Mouse (Mus musculus) lung, embryonic 16.5 days (tissue): ENCODE data around the gene Prkar1a. TPM values are rescaled to one million over a fixed set of nuclear protein-coding genes. Genes with fewer than 3 reads are reported as not detected.

Source experiments
- ATAC-seq: fragments of 200-750 bp; cut with Nextera tagmentation; 2 replicates; pipeline ENCODE4 v1.8.0; 2017; ENCODE audit warnings: low read depth, mild to moderate bottlenecking, moderate library complexity
- H3K27ac ChIP-seq: fragments of 300-500 bp; sonication (generic); 2 replicates; pipeline ENCODE4 v1.5.1; 2014; ENCODE audit warnings: mild to moderate bottlenecking, control low read depth, low read length
- H3K27me3 ChIP-seq: fragments of 300-500 bp; sonication (generic); 2 replicates; pipeline ENCODE4 v1.6.1; 2014; ENCODE audit warnings: low read depth, low read length, mixed read lengths; ENCODE audit not compliant: control insufficient read depth, insufficient read depth
- H3K36me3 ChIP-seq: fragments of 300-500 bp; sonication (generic); 2 replicates; pipeline ENCODE4 v1.6.1; 2014; ENCODE audit warnings: low read length; ENCODE audit not compliant: control insufficient read depth, insufficient read depth
- H3K4me1 ChIP-seq: fragments of 300-500 bp; sonication (generic); replicated peaks from 2 replicates; pipeline ENCODE4 v1.6.1; 2014; ENCODE audit warnings: low read length, mixed read lengths; ENCODE audit not compliant: control insufficient read depth, insufficient read depth
- H3K4me2 ChIP-seq: fragments of 300-500 bp; sonication (generic); 2 replicates; pipeline ENCODE4 v1.6.1; 2014; ENCODE audit warnings: low read depth, low read length, control low read depth
- H3K4me3 ChIP-seq: fragments of 300-500 bp; sonication (generic); 2 replicates; pipeline ENCODE4 v1.5.1; 2014; ENCODE audit warnings: mild to moderate bottlenecking, low read length, control low read depth
- H3K9ac ChIP-seq: fragments of 300-500 bp; sonication (generic); 2 replicates; pipeline ENCODE4 v1.6.1; 2014; ENCODE audit warnings: low read length, control low read depth
- H3K9me3 ChIP-seq: fragments of 300-500 bp; sonication (generic); 2 replicates; pipeline ENCODE4 v1.6.1; 2016; ENCODE audit warnings: low read length; ENCODE audit not compliant: control insufficient read depth
- WGBS: fragments of 180-500 bp; shearing (Covaris S2); extraction: QIAGEN DNeasy Blood & Tissue Kit; methylation state at CpG from one replicate; pipeline ENCODE4 v1.1.7; 2014; 5-methylcytosine and 5-hydroxymethylcytosine counted together
- polyA plus RNA-seq: library from polyadenylated mRNA; unstranded; fragments of >200 nt; fragmentation: Nextera tagmentation; extraction: Ambion mirVana; gene quantifications from 2 replicates; pipeline ENCODE4 v1.2.1, GENCODE M21; 2015

The Prkar1a gene
- polyA plus RNA-seq, 1 experiment from 2014 or later, result 407 TPM

DNA sequence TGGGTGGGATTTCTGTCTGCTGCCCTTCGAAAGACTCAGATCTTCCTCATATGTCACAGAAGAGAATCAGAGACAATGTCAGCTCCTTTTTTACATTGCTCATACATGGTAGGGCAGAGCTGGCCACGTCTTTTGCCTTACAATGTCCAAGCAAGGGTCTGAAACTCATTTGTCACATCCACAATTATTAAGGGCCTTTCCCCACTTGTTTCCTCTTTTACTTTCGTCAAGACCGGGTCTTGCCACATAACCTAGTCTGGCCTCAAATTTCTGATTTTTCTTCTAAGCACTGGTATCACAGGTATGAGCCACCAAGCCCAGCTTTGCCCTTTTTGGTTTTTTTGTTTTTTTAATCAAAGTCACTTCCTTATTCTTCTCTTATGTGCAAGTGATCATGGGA, 47.3 kb downstream of the Prkar1a start:
- Histone ChIP-seq H3K9me3 (no peaks in the 10 kb centered on the region), H3K36me3 (no peaks in the 10 kb centered on the region), H3K4me1 (no peaks in the 10 kb centered on the region), H3K4me3 (no peak overlapping the region), H3K4me2 (no peak overlapping the region), H3K9ac (no peak overlapping the region), H3K27me3 (no peaks in the 10 kb centered on the region), H3K27ac (no peak overlapping the region)
- no peak for ATAC-seq
- 83% methylated on average over 4 of the region's 4 CpGs for WGBS

DNA sequence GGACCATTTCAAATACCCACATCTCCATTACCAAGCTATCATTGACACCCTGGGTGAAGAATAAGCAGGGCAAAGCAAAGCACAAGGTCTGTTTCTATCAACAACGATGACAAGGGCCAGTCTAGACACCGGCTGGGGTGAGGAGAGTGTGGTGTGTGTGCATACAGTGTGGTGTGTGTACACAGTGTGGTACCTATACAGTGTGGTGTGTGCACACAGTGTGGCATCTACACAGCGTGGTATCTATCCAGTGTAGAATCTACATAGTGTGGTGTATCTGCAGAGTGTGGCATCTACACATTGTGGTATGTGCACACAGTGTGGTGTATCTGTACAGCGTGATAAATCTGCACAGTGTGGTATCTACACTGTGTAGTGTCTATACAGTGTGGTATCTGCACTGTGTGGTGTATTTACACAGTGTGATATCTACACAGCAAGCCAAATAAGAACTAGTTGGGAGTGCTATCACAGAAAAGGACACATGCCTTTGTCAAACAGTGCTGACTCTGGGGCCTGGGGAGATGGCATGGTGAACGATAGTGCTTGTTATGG, 48.0 kb downstream of the Prkar1a start:
- 80% methylated on average over 5 of the region's 5 CpGs for WGBS
- no peak overlapping the region for H3K9ac ChIP-seq
- H3K9me3 ChIP-seq, result no peaks in the 10 kb centered on the region
- no peaks in the 10 kb centered on the region for H3K27me3 ChIP-seq
- no peak overlapping the region for H3K4me3 ChIP-seq
- H3K4me2 ChIP-seq, result no peak overlapping the region
- ATAC-seq, result no peak
- H3K36me3 ChIP-seq, result no peaks in the 10 kb centered on the region
- H3K4me1 ChIP-seq, result 0 out of 2 replicates have a peak, but pooled peaks cover 2% of the 10 kb centered on the region
- H3K27ac ChIP-seq, result no peak overlapping the region

DNA sequence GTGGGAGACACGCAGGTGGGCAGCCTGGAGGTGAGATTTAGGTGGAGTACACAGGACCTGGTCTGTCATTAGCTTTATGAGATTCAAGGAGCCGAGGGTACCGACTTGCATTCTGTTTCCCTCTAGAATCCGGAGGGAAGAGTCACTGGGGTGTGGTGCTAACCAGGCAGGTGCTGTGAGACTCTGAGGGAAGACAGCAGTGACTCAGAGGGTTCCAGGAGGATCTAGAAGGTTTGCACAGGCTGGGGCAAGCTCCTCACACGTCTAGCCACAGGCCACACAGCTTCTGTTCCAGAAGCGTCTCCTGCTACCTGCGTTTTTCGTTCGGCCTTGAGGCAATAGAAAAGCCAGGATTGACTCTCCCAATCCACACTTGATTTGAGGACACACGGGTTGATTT, 49.5 kb downstream of the Prkar1a start:
- Histone ChIP-seq H3K27ac (no peak overlapping the region), H3K36me3 (no peaks in the 10 kb centered on the region), H3K4me3 (no peak overlapping the region), H3K27me3 (no peaks in the 10 kb centered on the region), H3K9ac (no peak overlapping the region), H3K4me2 (no peak overlapping the region), H3K9me3 (no peaks in the 10 kb centered on the region), H3K4me1 (0 out of 2 replicates have a peak, but pooled peaks cover 2% of the 10 kb centered on the region)
- WGBS, result 82% methylated on average over 10 of the region's 10 CpGs
- no peak for ATAC-seq

DNA sequence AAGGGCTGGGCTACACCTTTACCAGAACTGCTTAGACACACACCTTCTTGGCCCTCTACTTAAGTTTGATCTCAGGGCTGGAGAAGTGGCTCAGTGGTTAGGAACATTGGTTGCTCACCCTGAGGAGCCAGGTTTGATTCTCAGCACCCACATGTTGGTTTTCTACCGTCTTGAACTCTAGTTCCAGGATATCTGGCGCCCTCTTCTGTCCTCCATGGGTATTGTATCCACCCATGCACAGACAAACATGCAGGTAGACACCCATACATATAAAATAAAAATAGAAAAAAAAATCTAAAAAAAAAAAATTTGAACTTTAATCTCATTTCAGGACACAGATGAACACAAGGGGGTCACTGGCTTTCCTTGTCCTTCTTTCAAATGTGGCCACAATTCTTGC, 50.6 kb downstream of the Prkar1a start:
- no peak overlapping the region for H3K4me2 ChIP-seq
- no peaks in the 10 kb centered on the region for H3K27me3 ChIP-seq
- no peaks in the 10 kb centered on the region for H3K9me3 ChIP-seq
- 0 out of 2 replicates have a peak, but pooled peaks cover 2% of the 10 kb centered on the region for H3K4me1 ChIP-seq
- H3K27ac ChIP-seq, result no peak overlapping the region
- no peaks in the 10 kb centered on the region for H3K36me3 ChIP-seq
- WGBS, result 62% methylated on average over 2 of the region's 2 CpGs
- ATAC-seq, result no peak
- H3K4me3 ChIP-seq, result no peak overlapping the region
- no peak overlapping the region for H3K9ac ChIP-seq

GRCm38 (mm10) chr11:109700761-109701160, 51.6 kb downstream of the Prkar1a start:
- ATAC-seq, result no peak
- H3K4me1 ChIP-seq, result peaks cover 6% of the 10 kb centered on the region; the same call in 1 of the 2 replicates
- H3K27ac ChIP-seq, result no peak overlapping the region
- H3K36me3 ChIP-seq, result no peaks in the 10 kb centered on the region
- no peak overlapping the region for H3K4me2 ChIP-seq
- WGBS, result 39% methylated on average over 6 of the region's 6 CpGs
- H3K27me3 ChIP-seq, result no peaks in the 10 kb centered on the region
- no peak overlapping the region for H3K4me3 ChIP-seq
- no peaks in the 10 kb centered on the region for H3K9me3 ChIP-seq
- no peak overlapping the region for H3K9ac ChIP-seq

- Histone ChIP-seq H3K27ac (no peak overlapping the region), H3K27me3 (no peaks in the 10 kb centered on the region), H3K36me3 (no peaks in the 10 kb centered on the region), H3K4me2 (no peak overlapping the region), H3K4me1 (peaks cover 12% of the 10 kb centered on the region; the same call in 1 of the 2 replicates), H3K4me3 (no peak overlapping the region), H3K9ac (no peak overlapping the region), H3K9me3 (no peaks in the 10 kb centered on the region)
- no peak for ATAC-seq
- WGBS, result 45% methylated on average over 10 of the region's 10 CpGs
Observed at GRCm38 (mm10) chr11:109702031-109702815, 53.0 kb downstream of the Prkar1a start.

DNA sequence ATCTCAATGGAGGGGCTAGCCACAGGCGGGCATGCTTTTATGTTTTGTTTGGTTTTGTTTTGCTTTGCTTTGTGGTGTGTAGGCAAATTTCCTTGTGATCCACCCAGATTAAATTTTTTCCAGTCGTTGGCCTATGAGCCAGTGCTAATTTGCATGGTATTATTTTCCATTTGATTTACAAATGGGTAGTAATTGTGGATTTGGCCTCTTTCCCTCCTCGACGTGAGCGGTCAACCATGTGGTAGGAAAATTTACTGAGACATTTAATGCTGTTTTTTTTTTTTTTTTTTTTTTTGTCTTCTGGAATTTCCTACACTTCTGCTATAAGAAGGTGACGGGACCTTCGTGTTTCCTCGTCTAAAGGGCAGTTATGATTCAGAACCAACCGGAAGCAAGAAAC, 54.6 kb downstream of the Prkar1a start:
- no peak for ATAC-seq
- Histone ChIP-seq H3K9ac (no peak overlapping the region), H3K4me2 (no peak overlapping the region), H3K9me3 (no peaks in the 10 kb centered on the region), H3K4me3 (no peak overlapping the region), H3K36me3 (no peaks in the 10 kb centered on the region), H3K27me3 (no peaks in the 10 kb centered on the region), H3K4me1 (peaks cover 12% of the 10 kb centered on the region; the same call in 1 of the 2 replicates), H3K27ac (no peak overlapping the region)
- 86% methylated on average over 9 of the region's 9 CpGs for WGBS

DNA sequence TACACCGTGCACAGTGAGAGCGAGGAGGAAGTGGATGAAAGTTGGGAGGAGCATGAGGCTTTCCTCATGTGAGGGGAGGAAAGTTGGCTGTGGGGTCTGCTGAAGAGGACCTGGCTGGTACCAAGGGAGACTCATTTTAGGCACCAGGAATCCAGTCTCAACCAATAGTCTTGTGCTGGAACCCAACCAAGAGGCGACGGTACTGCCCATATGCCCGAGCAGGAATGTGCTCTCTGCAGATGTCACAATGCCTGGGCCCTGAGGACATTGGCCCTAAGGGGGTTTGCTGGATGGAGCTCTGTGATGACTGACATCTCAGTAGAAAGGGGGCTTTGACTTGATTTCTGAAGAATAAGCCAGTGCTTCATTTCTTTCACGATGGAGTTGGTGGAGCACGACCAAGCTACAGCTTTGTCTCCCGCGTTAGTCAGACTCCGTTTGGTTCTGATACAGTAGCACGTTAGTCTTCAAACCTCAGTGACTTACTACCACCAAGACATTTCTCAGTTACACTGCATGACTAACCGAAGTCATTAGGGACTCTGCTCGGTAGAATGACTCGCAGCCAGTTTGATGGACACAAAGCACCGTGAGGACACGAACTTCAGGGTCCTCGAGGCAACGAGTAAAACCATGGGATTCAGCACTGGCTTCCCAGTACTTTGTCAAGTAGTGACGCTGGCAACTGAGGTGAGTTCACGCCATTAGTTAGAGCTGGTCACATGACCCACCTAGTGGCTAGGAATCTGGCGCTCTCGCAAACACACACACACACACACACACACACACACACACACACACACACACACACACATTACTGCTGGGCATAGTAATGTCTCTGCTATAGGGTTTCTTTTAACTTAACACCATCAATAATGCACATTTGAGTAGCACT, 55.4 kb downstream of the Prkar1a start:
- Histone ChIP-seq H3K4me1 (peaks cover 12% of the 10 kb centered on the region; the same call in 1 of the 2 replicates), H3K27ac (no peak overlapping the region), H3K4me3 (no peak overlapping the region), H3K36me3 (no peaks in the 10 kb centered on the region), H3K9ac (no peak overlapping the region), H3K27me3 (no peaks in the 10 kb centered on the region), H3K4me2 (no peak overlapping the region), H3K9me3 (no peaks in the 10 kb centered on the region)
- WGBS, result 93% methylated on average over 22 of the region's 22 CpGs
- ATAC-seq, result no peak
